Mouse (Mus musculus): ENCODE data around the gene Slc23a2. TPM values are rescaled to one million over a fixed set of nuclear protein-coding genes. Genes with fewer than 3 reads are reported as not detected.

Slc23a2 gene
- total RNA-seq (2023) = 10 to 100 TPM; 41.2 to 46.3 TPM

GRCm38 (mm10) chr2:132144971-132145691, at the start of gene Slc23a2:
Gene Slc23a2, minus strand, starts transcription at chr2:132145108.

GRCm38 (mm10) chr2:132029646-132030417, 115.1 kb downstream of the Slc23a2 start, which contains the start of gene Rassf2:
Gene Rassf2, minus strand, starts transcription at chr2:132030258.

Other genes starting within 250 kb of the Slc23a2 start
- gene Prnp, start 235.2 kb downstream of the Slc23a2 start, total RNA-seq (2023) = 1 to 10 TPM; 3.1 to 4.8 TPM
- gene Prn, start 235.2 kb downstream of the Slc23a2 start, total RNA-seq (2023) = not detected
- under 1 TPM in 1 of 2 experiments, not detected in 1; 0.32 TPM for gene Prnd, start 194.2 kb downstream of the Slc23a2 start, total RNA-seq (2023)
- gene Rassf2, start 114.8 kb downstream of the Slc23a2 start, total RNA-seq (2023) = 100 to 1,000 TPM; 240 to 250 TPM
- gene Tmem230, start 102.7 kb upstream of the Slc23a2 start, total RNA-seq (2023) = 10 to 100 TPM; 26.7 to 29.1 TPM
- 100 to 1,000 TPM; 259 to 275 TPM for gene Pcna, start 108.2 kb upstream of the Slc23a2 start, total RNA-seq (2023)
- 10 to 100 TPM; 73.8 to 80.8 TPM for gene Cds2, start 118.0 kb upstream of the Slc23a2 start, total RNA-seq (2023)
- gene Prokr2, start 240.3 kb upstream of the Slc23a2 start, total RNA-seq (2023) = not detected